Mouse (Mus musculus): ENCODE data around the gene 4921517D22Rik.
A peak's percentile ranks its signal among the peaks of the same experiment; 100 is the strongest.

4921517D22Rik gene

GRCm38 (mm10) chr13:59656975-59657388 is 36.9 kb downstream of the 4921517D22Rik start:
- peak; percentile 44 for DNase-seq

DNA sequence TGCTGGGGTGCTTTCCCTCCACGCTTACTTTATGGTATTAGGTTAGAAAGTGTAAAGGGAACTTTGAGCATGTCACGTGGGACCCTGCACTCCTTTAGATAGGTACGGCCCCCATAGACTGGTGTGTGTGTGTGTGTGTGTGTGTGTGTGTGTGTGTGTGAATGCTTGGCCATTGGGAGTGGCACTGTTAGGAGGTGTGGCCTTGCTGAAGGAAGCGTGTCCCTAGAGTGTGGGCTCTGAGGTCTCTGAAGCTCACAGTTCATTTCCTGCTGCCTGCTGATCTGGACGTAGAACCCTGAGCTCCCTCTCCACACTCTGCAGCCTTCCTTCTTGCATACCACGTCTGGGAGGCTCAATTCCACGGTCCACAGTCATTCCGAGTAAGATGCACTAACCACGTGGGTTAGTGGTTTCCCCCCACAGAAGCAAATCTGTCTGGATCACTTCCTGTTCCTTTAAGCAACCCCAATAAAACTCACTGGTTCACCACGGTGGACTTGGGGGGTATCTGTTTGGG is 37.5 kb downstream of the 4921517D22Rik start:
- peak; percentile 17 for DNase-seq

DNA sequence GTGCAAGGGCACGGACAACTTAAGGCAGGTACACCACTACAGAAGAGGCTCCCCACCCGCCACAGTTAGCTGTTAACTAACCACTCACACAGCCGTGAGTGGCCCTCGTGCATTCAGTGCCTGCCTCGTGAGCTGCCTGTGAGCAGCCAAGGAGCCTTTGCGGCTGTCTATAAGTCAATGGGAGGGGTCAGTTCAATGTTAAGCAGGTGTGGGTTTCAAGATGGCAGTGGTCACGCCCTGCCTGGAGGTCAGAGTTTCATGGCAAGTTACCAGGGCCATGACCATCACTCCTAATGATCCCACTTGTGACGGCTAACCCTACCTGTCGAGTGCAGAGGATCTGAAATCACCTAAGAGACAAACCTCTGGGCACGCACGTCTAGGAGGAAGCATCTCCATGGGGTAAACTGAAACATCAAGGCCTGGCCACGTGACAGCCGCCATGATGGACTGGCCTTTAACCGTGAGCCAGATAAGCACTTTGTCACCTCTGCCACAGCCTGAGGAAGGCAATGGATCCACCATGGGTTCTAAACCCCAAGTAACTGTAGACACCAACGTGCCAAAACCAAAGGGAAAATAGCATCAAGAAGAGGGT is 38.1 kb downstream of the 4921517D22Rik start:
- no peak for DNase-seq

DNA sequence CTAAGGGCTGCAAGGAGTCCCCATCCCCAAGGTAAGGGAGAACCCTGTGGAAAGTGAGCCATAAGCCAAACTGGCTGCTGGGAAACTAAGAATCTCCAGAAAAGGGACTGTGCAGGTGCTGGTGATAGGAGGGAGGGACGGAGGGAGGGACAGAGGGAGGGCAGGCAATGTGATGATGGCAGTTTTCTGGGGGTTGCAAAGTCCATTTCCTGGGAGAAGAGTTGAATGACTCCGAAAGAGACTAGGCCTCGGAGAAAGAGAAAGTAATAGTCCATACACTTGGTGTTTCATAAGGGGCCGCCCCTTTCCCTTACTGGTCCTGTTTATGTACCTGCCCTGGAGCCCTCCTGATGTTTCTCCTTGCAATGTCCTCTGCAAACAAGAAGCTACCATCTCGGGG is 39.4 kb downstream of the 4921517D22Rik start:
- DNase-seq: no peak

- DNase-seq: no peak
Observed at GRCm38 (mm10) chr13:59653136-59653535, 40.8 kb downstream of the 4921517D22Rik start.

DNA sequence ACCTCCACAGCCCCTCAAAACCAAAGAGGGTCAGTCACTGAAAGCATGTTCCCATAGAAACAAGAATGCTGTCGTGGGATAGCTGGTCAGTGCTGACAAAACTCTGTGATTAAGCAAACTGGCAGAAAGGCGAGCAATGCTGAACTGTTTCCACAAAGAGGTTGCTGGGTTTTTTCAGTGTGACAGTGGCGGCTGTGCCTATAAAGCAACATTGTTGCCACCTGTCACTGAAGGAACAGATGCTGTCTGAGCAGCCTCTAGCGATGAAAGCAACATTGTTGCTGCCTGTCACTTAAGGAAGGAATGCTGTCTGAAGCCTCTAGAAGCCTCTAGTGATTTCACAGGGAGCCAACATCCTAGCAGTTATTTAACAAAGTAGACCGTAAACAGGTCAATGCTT is 41.3 kb downstream of the 4921517D22Rik start:
- no peak for DNase-seq

GRCm38 (mm10) chr13:59649781-59650180 is 44.1 kb downstream of the 4921517D22Rik start:
- no peak for DNase-seq

DNA sequence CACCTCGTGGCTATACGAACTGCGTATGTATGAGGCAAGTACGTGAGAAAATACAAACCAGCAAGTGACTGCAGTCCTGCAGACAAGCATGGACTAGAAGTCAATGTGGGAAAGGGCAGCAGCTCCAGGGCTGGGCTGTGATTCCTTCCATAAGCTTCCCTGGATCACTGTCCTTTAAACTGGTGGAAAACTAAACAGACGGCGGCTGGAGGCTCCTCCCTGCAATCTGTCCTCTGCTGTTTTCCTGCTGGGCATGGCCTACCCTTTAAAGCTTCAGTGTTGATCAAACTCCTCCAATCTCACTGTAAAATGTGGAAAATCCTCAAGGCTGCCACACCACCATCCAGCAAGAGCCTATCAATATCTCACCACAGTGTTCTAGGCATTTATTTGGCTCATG is 45.3 kb downstream of the 4921517D22Rik start:
- no peak for DNase-seq

- no peak for DNase-seq
Observed at GRCm38 (mm10) chr13:59647484-59647883, 46.4 kb downstream of the 4921517D22Rik start.

GRCm38 (mm10) chr13:59646674-59647244 is 47.1 kb downstream of the 4921517D22Rik start:
- peak; percentile 36 for DNase-seq

GRCm38 (mm10) chr13:59645491-59645890 is 48.4 kb downstream of the 4921517D22Rik start:
- DNase-seq: no peak

DNA sequence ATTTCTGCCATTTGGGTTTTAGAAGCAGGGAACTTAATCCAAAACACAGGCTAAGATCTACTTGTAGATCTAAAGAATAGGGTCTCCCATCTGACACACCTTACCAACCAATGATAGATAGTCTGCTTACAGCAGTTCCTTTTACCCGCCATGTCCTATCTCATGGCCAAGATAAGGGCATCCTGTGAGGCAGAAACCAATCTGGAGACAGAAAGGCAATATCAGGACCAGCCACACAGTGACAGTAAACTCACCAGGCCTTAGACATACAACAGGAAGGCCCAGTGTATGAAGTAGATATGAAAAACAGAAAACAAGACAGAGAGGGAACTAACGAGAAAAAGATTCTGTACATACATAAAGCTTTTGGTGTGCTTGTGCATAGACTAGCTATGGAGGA is 51.1 kb downstream of the 4921517D22Rik start:
- DNase-seq: no peak

DNA sequence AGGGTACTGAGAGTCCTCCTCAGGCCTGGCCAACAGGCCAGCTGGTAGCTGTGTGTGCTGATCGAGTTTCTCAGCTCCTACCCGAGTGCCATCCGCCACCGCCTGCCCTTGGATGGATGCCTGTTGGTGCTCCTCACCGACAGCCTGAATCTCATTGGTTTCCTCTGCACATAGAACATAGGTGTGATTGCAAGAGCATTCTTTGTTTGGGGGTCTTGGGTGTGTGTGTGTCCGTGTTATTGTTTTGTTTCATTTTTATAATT is 53.8 kb downstream of the 4921517D22Rik start:
- no peak for DNase-seq

DNA sequence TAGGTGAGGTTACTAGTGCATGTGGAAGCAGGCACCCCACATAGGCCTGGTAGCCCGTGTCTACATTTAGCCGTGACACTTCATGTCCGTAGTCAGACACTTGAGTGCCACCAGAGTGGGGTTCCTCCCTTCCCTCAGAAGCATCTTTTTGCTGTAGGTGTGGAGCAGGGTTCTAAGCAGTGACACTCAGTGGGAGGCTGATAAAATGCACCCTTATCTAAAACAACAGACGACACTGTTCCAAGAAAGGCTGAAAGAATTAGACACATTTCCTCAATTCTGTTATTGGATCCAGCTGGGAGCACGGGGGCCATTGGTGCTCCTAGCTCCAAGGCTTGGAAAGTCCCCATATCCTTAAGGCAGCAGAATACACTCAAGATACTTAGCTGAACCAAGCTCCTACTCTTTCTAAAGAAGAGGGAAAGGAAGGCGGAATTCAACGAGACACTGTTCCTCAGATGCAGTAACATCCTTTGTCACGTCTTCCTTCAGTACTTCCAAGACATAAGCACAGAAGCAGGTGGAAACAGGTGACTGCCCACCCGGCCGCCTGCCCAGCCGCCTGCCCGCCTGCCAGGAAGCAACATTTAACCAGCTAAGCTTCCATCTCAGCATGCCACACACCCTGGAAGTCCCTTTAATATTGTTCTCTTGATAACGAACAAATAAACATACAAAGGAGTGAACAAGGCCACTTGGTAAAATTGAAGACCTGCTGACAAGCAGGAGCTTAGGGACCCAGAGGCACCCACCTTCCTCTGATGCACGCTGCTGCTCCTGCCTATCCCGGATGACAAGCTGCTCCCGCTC is 54.3 kb downstream of the 4921517D22Rik start:
- no peak for DNase-seq

- no peak for DNase-seq
Observed at GRCm38 (mm10) chr13:59637800-59638199, 56.1 kb downstream of the 4921517D22Rik start.

Measured in kidney, adult 9 months (tissue).